Mouse (Mus musculus): ENCODE data around the gene Dhx57. TPM values are rescaled to one million over a fixed set of nuclear protein-coding genes. Genes with fewer than 3 reads are reported as not detected.
"Not testable (repeated sequence)": the region's sequence is repeated elsewhere in the genome, so short reads cannot be mapped to it uniquely, and the experiment has no call there.

The Dhx57 gene
- total RNA-seq, 2 experiments from 2014 or later = 40.7 to 45.1 TPM

- H3K4me3 ChIP-seq = no peak overlapping the region
- H3K27ac ChIP-seq = no peak overlapping the region
- peak; percentile 11; the same call in 1 of the 2 replicates for TF ChIP-seq CTCF (IDR thresholded peaks at IDR 0.05)
- intact Hi-C loops (cut with DNase I) = no loop called here
- no peak for DNase-seq (ENCODE audit: extremely low spot score in 1 of 2, low spot score in 2 of 2)
These were observed 68.2 kb downstream of the Dhx57 start for GRCm38 (mm10) chr17:80221890-80222628.

GRCm38 (mm10) chr17:80221202-80221601, 69.1 kb downstream of the Dhx57 start:
- no peak for TF ChIP-seq CTCF (IDR thresholded peaks at IDR 0.05)
- no peak overlapping the region for H3K4me3 ChIP-seq
- H3K27ac ChIP-seq = no peak overlapping the region
- DNase-seq (ENCODE audit: extremely low spot score in 1 of 2, low spot score in 2 of 2) = no peak
- intact Hi-C loops (cut with DNase I) = no loop called here

GRCm38 (mm10) chr17:80220131-80220530, 70.1 kb downstream of the Dhx57 start:
- TF ChIP-seq CTCF (IDR thresholded peaks at IDR 0.05) = no peak
- no peak for DNase-seq (ENCODE audit: extremely low spot score in 1 of 2, low spot score in 2 of 2)
- intact Hi-C loops (cut with DNase I) = no loop called here
- H3K27ac ChIP-seq = no peak overlapping the region
- H3K4me3 ChIP-seq = no peak overlapping the region

DNA sequence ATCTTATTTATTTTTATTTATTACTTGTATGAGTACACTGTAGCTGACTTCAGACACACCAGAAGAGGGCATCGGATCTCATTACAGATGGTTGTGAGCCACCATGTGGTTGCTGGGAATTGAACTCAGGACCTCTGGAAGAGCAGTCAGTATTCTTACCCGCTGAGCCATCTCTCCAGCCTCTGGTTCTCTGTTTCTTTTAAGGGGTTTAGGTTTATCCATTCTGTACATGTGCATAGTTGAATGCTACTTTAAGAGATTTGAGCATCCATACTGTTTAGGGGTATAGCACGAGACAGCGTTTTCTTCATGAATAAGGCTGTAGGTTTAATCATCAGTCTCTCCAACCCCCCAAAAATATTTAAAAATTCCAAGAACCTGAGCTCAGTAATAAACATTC, 76.3 kb downstream of the Dhx57 start:
- intact Hi-C loops (cut with DNase I) = not testable (repeated sequence)

DNA sequence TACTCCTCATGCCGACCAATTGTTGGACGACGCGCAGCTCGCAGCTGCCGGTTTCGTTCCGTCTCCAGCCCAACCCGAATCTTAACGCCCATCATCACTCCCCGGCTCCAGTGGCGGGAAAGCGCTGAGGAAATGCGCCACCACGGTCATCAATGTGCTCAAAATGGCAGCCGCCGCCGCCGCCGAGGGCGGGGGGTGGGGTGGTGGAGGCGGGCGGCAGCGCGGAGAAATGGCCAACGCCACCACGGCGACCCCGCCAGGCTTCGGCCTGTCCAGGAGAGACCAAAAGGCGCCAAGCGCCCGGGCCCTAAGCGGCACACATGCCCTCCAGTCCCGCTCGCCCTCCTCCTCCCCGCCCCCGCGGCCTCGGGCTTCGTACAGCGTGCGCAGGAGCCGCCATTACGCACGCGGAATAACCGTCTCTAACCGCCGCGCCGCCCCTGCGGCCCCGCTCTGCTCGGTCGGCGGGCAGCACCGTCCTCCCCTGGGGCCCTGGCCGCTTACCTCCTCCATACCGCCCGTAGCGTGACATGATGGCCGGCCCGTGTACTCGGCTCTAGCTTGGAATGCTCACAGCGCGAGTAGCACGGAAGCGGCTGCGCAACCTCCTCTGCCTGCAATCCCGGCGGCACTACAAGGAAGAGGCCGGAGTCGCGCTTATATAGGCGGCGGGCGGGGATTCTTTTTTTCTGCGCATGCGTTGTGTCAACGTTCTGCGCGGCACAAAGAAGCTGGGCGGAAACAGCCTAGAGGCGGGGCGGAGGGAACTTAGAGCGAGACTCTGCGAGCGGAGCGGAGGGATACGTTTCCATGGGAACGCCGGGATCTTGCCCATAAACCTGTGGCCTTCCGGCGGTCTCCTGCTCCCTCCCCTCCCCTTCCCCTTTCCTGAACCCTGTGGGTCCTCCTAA, 83.3 kb downstream of the Dhx57 start, which contains the start of the genes Srsf7 and Ttc39d:
Srsf7 (minus strand) TSS at position 637 of the 911 bp plus-strand sequence.
Ttc39d (plus strand) TSS at position 790 of the 911 bp plus-strand sequence.
- intact Hi-C loops (cut with DNase I) = loop anchor here (5.0 to 10.0 kb wide), 2 partner anchors 310 to 852 kb away; partner anchors contain the start of genes Atl2 and Cdc42ep3
- H3K27ac ChIP-seq = peak within 1 kb of the TSS; percentile 99
- no peak for TF ChIP-seq CTCF (IDR thresholded peaks at IDR 0.05)
- peak within 1 kb of the TSS; percentile 87 for H3K4me3 ChIP-seq
- peak; percentile 98 for DNase-seq (ENCODE audit: extremely low spot score in 1 of 2, low spot score in 2 of 2)

More for the DNA sequence above, 76.3 kb downstream of the Dhx57 start:
- DNase-seq (ENCODE audit: extremely low spot score in 1 of 2, low spot score in 2 of 2); H3K4me3 ChIP-seq; H3K27ac ChIP-seq: not testable (repeated sequence)

GRCm38 (mm10) chr17:80206301-80206670, 84.0 kb downstream of the Dhx57 start:
- intact Hi-C loops (cut with DNase I) = loop anchor here (5.0 to 10.0 kb wide), 2 partner anchors 309 to 851 kb away; partner anchors contain the start of genes Atl2 and Cdc42ep3
- Histone ChIP-seq H3K4me3 (peak overlapping the region; percentile 87), H3K27ac (peak overlapping the region; percentile 99)
- no peak for TF ChIP-seq CTCF (IDR thresholded peaks at IDR 0.05)
- DNase-seq (ENCODE audit: extremely low spot score in 1 of 2, low spot score in 2 of 2) = peak; percentile 41 to 50

GRCm38 (mm10) chr17:80205657-80206056, 84.6 kb downstream of the Dhx57 start:
- intact Hi-C loops (cut with DNase I) = loop anchor here (5.0 to 10.0 kb wide), 2 partner anchors 308 to 851 kb away; partner anchors contain the start of genes Atl2 and Cdc42ep3
- DNase-seq (ENCODE audit: extremely low spot score in 1 of 2, low spot score in 2 of 2) = no peak
- Histone ChIP-seq H3K4me3 (peak overlapping the region; percentile 87), H3K27ac (no peak overlapping the region; the same call in 1 of the 2 replicates)
- no peak for TF ChIP-seq CTCF (IDR thresholded peaks at IDR 0.05)

- no peak for TF ChIP-seq CTCF (IDR thresholded peaks at IDR 0.05)
- intact Hi-C loops (cut with DNase I) = loop anchor here (10.0 kb wide), 1 partner anchor 534 kb away; no protein-coding TSS in a partner anchor
- no peak for DNase-seq (ENCODE audit: extremely low spot score in 1 of 2, low spot score in 2 of 2)
These were observed 91.0 kb downstream of the Dhx57 start for GRCm38 (mm10) chr17:80199160-80199778.

GRCm38 (mm10) chr17:80193075-80193474, 97.2 kb downstream of the Dhx57 start:
- no peak overlapping the region for H3K27ac ChIP-seq
- no peak for DNase-seq (ENCODE audit: extremely low spot score in 1 of 2, low spot score in 2 of 2)
- H3K4me3 ChIP-seq = no peak overlapping the region
- intact Hi-C loops (cut with DNase I) = loop anchor here (10.0 kb wide), 1 partner anchor 528 kb away; no protein-coding TSS in a partner anchor
- peak; percentile 69 for TF ChIP-seq CTCF (IDR thresholded peaks at IDR 0.05)

More at GRCm38 (mm10) chr17:80199160-80199778, 91.0 kb downstream of the Dhx57 start:
- Histone ChIP-seq H3K4me3 (no peak overlapping the region), H3K27ac (no peak overlapping the region)

Other genes with a start within 250 kb of the Dhx57 start
- gene Hnrnpll, start 228.1 kb downstream of the Dhx57 start, total RNA-seq (2021) = 10 to 100 TPM; 64.0 to 66.9 TPM
- 1 to 10 TPM; 1.8 to 2.6 TPM for gene Galm, start 163.0 kb downstream of the Dhx57 start, total RNA-seq (2021)
- 100 to 1,000 TPM; 103 to 115 TPM for gene Srsf7, start 83.2 kb downstream of the Dhx57 start, total RNA-seq (2021)
- gene Ttc39d, start 83.0 kb downstream of the Dhx57 start, total RNA-seq (2021) = under 1 TPM in 1 of 2 experiments, not detected in 1; 0.18 TPM
- gene Gemin6, start 66.0 kb downstream of the Dhx57 start, total RNA-seq (2021) = 1 to 10 TPM; 5.3 to 5.9 TPM
- 10 to 100 TPM; 15.6 to 16.3 TPM for gene Morn2, start 273 bp downstream of the Dhx57 start, total RNA-seq (2021)
- 1 to 10 TPM; 2.5 to 2.8 TPM for gene Arhgef33, start 16.9 kb upstream of the Dhx57 start, total RNA-seq (2021)
- gene Gm10190, start 83.1 kb upstream of the Dhx57 start, total RNA-seq (2021) = 1 to 10 TPM; 1.4 to 2.4 TPM
- gene Sos1, start 190.0 kb upstream of the Dhx57 start, total RNA-seq (2021) = 10 to 100 TPM; 33.0 to 36.6 TPM